Mouse (Mus musculus) spleen, adult 2 months (tissue): ENCODE data around the gene Gm42906.

Experiments used
- CTCF ChIP-seq: fragments of 200-500 bp; IDR thresholded peaks from 2 replicates; pipeline ENCODE4 v1.5.1; 2011; ENCODE audit warnings: mild to moderate bottlenecking, inconsistent platforms; ENCODE audit not compliant: insufficient read depth, insufficient read length, insufficient replicate concordance; ENCODE audit errors: extremely low read depth
- POLR2A ChIP-seq: fragments of 200-500 bp; IDR thresholded peaks from 2 replicates; pipeline ENCODE4 v1.6.1; 2011; ENCODE audit warnings: low read depth, low read length, inconsistent platforms

- TF ChIP-seq CTCF (no peak), POLR2A (no peak)
Measured at GRCm38 (mm10) chr5:151080276-151080675, 347.7 kb downstream of the Gm42906 start.
